Mouse (Mus musculus) megakaryocyte, embryonic 14.5 days (primary cell): ENCODE data around the gene Bmt2.

Experiments used
- FLI1 ChIP-seq: IDR thresholded peaks from 2 replicates; pipeline ENCODE4 v1.6.1; 2012; ENCODE audit warnings: low read length, inconsistent platforms, mixed read lengths
- GATA1 ChIP-seq: IDR thresholded peaks from 3 replicates; pipeline ENCODE4 v1.6.1; 2012; ENCODE audit warnings: mixed read lengths, low read length, inconsistent platforms, borderline replicate concordance

DNA sequence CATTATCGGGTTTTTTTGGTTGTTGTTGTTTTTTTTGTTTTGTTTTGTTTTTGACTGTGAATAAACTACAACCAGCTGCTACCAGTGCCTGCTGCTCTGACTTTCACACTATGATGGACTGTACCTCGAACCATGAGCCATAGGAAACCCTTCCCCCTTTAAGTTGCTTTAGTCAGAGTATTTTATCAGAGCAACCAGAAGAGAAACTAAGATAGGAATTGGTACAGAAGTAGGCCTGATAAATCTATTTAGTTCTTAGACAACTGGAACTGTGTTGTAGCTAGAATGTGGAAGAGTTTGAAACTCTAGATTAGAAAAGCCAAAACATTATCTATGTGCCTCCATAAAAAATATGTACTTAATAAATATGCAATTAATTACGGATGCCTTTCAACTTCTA is 25.5 kb downstream of the Bmt2 start:
- TF ChIP-seq GATA1 = no peak
- no peak for TF ChIP-seq FLI1
